Mouse (Mus musculus): ENCODE results near the gene Trim59.

GRCm38 (mm10) chr3:69020764-69021163 is 23.8 kb downstream of the Trim59 start:
- TF ChIP-seq GATA1 (IDR thresholded peaks at IDR 0.05; ENCODE audit: borderline replicate concordance, low read length) (no peak), FLI1 (IDR thresholded peaks at IDR 0.05; ENCODE audit: low read length) (no peak)
